Mouse (Mus musculus): ENCODE measurements around the gene Acvr2b. TPM values are rescaled to one million over a fixed set of nuclear protein-coding genes. Genes with fewer than 3 reads are reported as not detected.

The Acvr2b gene
- polyA plus RNA-seq, 1 experiment from 2014 or later, result 66.0 TPM

GRCm38 (mm10) chr9:119418025-119418424 lies 16.1 kb downstream of the Acvr2b start:
- H3K9me3 ChIP-seq, result peaks cover 6% of the 10 kb centered on the region
- no peak overlapping the region for H3K4me3 ChIP-seq
- 92% methylated on average over 18 of the region's 18 CpGs for WGBS
- no peak overlapping the region for H3K27ac ChIP-seq
- DNase-seq (ENCODE audit: extremely low spot score, low spot score), result no peak
- H3K27me3 ChIP-seq (ENCODE audit: poor library complexity, severe bottlenecking), result no peaks in the 10 kb centered on the region
- peaks cover 31% of the 10 kb centered on the region for H3K36me3 ChIP-seq (replicated peaks)
- H3K4me1 ChIP-seq, result peaks cover 13% of the 10 kb centered on the region

GRCm38 (mm10) chr9:119419852-119420438 lies 18.0 kb downstream of the Acvr2b start:
- H3K27ac ChIP-seq, result no peak overlapping the region
- DNase-seq (ENCODE audit: extremely low spot score, low spot score), result no peak
- peaks cover 18% of the 10 kb centered on the region for H3K4me1 ChIP-seq
- H3K36me3 ChIP-seq (replicated peaks), result peaks cover 32% of the 10 kb centered on the region
- 85% methylated on average over 12 of the region's 12 CpGs for WGBS
- H3K4me3 ChIP-seq, result no peak overlapping the region
- H3K9me3 ChIP-seq, result no peaks in the 10 kb centered on the region
- H3K27me3 ChIP-seq (ENCODE audit: poor library complexity, severe bottlenecking), result no peaks in the 10 kb centered on the region

- no peak for DNase-seq (ENCODE audit: extremely low spot score, low spot score)
- H3K27me3 ChIP-seq (ENCODE audit: poor library complexity, severe bottlenecking), result no peaks in the 10 kb centered on the region
- peaks cover 22% of the 10 kb centered on the region for H3K4me1 ChIP-seq
- H3K9me3 ChIP-seq, result no peaks in the 10 kb centered on the region
- peaks cover 61% of the 10 kb centered on the region for H3K36me3 ChIP-seq (replicated peaks)
- H3K27ac ChIP-seq, result no peak overlapping the region; the same call in 1 of the 2 replicates
- 74% methylated on average over 7 of the region's 7 CpGs for WGBS
- no peak overlapping the region for H3K4me3 ChIP-seq
Observed at GRCm38 (mm10) chr9:119425217-119425975, 23.5 kb downstream of the Acvr2b start.

- WGBS, result 93% methylated on average over 13 of the region's 13 CpGs
- H3K36me3 ChIP-seq (replicated peaks), result peaks cover 67% of the 10 kb centered on the region
- H3K27me3 ChIP-seq (ENCODE audit: poor library complexity, severe bottlenecking), result no peaks in the 10 kb centered on the region
- no peak overlapping the region for H3K27ac ChIP-seq
- no peak for DNase-seq (ENCODE audit: extremely low spot score, low spot score)
- no peaks in the 10 kb centered on the region for H3K9me3 ChIP-seq
- peaks cover 19% of the 10 kb centered on the region for H3K4me1 ChIP-seq
- no peak overlapping the region for H3K4me3 ChIP-seq
Observed at GRCm38 (mm10) chr9:119425976-119426415, 24.1 kb downstream of the Acvr2b start.

GRCm38 (mm10) chr9:119426483-119426882 lies 24.6 kb downstream of the Acvr2b start:
- WGBS, result 91% methylated on average over 7 of the region's 7 CpGs
- Histone ChIP-seq H3K9me3 (no peaks in the 10 kb centered on the region), H3K36me3 (replicated peaks) (peaks cover 72% of the 10 kb centered on the region), H3K27ac (no peak overlapping the region), H3K4me1 (peaks cover 19% of the 10 kb centered on the region), H3K4me3 (no peak overlapping the region), H3K27me3 (ENCODE audit: poor library complexity, severe bottlenecking) (no peaks in the 10 kb centered on the region)
- DNase-seq (ENCODE audit: extremely low spot score, low spot score), result no peak

GRCm38 (mm10) chr9:119430311-119430710 lies 28.4 kb downstream of the Acvr2b start:
- peak; percentile 67 for DNase-seq (ENCODE audit: extremely low spot score, low spot score)
- Histone ChIP-seq H3K4me3 (no peak overlapping the region), H3K9me3 (no peaks in the 10 kb centered on the region), H3K4me1 (peaks cover 9% of the 10 kb centered on the region), H3K27me3 (ENCODE audit: poor library complexity, severe bottlenecking) (no peaks in the 10 kb centered on the region), H3K27ac (no peak overlapping the region), H3K36me3 (replicated peaks) (peaks cover 91% of the 10 kb centered on the region)
- WGBS, result 72% methylated on average over 7 of the region's 7 CpGs

- 92% methylated on average over 2 of the region's 2 CpGs for WGBS
- Histone ChIP-seq H3K27me3 (ENCODE audit: poor library complexity, severe bottlenecking) (no peaks in the 10 kb centered on the region), H3K36me3 (replicated peaks) (peaks cover 97% of the 10 kb centered on the region), H3K9me3 (no peaks in the 10 kb centered on the region), H3K4me3 (no peak overlapping the region), H3K4me1 (no peaks in the 10 kb centered on the region), H3K27ac (no peak overlapping the region)
- no peak for DNase-seq (ENCODE audit: extremely low spot score, low spot score)
Observed at GRCm38 (mm10) chr9:119435855-119436254, 33.9 kb downstream of the Acvr2b start.

- 94% methylated on average over 12 of the region's 12 CpGs for WGBS
- H3K9me3 ChIP-seq, result no peaks in the 10 kb centered on the region
- peaks cover 87% of the 10 kb centered on the region for H3K36me3 ChIP-seq (replicated peaks)
- H3K4me1 ChIP-seq, result no peaks in the 10 kb centered on the region
- no peak for DNase-seq (ENCODE audit: extremely low spot score, low spot score)
- no peak overlapping the region for H3K27ac ChIP-seq
- no peaks in the 10 kb centered on the region for H3K27me3 ChIP-seq (ENCODE audit: poor library complexity, severe bottlenecking)
- H3K4me3 ChIP-seq, result no peak overlapping the region
Observed at GRCm38 (mm10) chr9:119438065-119438464, 36.1 kb downstream of the Acvr2b start.

GRCm38 (mm10) chr9:119438498-119439000 lies 36.6 kb downstream of the Acvr2b start:
- peaks cover 84% of the 10 kb centered on the region for H3K36me3 ChIP-seq (replicated peaks)
- 94% methylated on average over 9 of the region's 9 CpGs for WGBS

GRCm38 (mm10) chr9:119444738-119445429 lies 43.0 kb downstream of the Acvr2b start, which contains the start of gene Exog:
Gene Exog, plus strand, starts transcription at chr9:119444943.
- Histone ChIP-seq H3K27ac (peak within 1 kb of the TSS; percentile 96), H3K9me3 (no peaks in the 10 kb centered on the region), H3K4me3 (peak within 1 kb of the TSS; percentile 93), H3K4me1 (peaks cover 14% of the 10 kb centered on the region), H3K36me3 (replicated peaks) (peaks cover 54% of the 10 kb centered on the region), H3K27me3 (ENCODE audit: poor library complexity, severe bottlenecking) (no peaks in the 10 kb centered on the region)
- WGBS, result under 1% methylated on average over 52 of the region's 52 CpGs
- peak; percentile 99 for DNase-seq (ENCODE audit: extremely low spot score, low spot score)

More at GRCm38 (mm10) chr9:119438498-119439000, 36.6 kb downstream of the Acvr2b start:
- no peak overlapping the region for H3K27ac ChIP-seq
- H3K9me3 ChIP-seq, result no peaks in the 10 kb centered on the region
- H3K27me3 ChIP-seq (ENCODE audit: poor library complexity, severe bottlenecking), result no peaks in the 10 kb centered on the region
- no peaks in the 10 kb centered on the region for H3K4me1 ChIP-seq
- no peak for DNase-seq (ENCODE audit: extremely low spot score, low spot score)
- H3K4me3 ChIP-seq, result no peak overlapping the region

GRCm38 (mm10) chr9:119445737-119446136 lies 43.8 kb downstream of the Acvr2b start:
- Histone ChIP-seq H3K4me3 (peak overlapping the region; percentile 93), H3K36me3 (replicated peaks) (peaks cover 56% of the 10 kb centered on the region), H3K27ac (peak overlapping the region; percentile 96), H3K9me3 (no peaks in the 10 kb centered on the region), H3K27me3 (ENCODE audit: poor library complexity, severe bottlenecking) (no peaks in the 10 kb centered on the region), H3K4me1 (peaks cover 14% of the 10 kb centered on the region)
- no peak for DNase-seq (ENCODE audit: extremely low spot score, low spot score)
- 54% methylated on average over 6 of the region's 6 CpGs for WGBS

- Histone ChIP-seq H3K4me1 (no peaks in the 10 kb centered on the region), H3K36me3 (replicated peaks) (peaks cover 91% of the 10 kb centered on the region), H3K27ac (no peak overlapping the region), H3K4me3 (no peak overlapping the region), H3K9me3 (no peaks in the 10 kb centered on the region), H3K27me3 (ENCODE audit: poor library complexity, severe bottlenecking) (no peaks in the 10 kb centered on the region)
- DNase-seq (ENCODE audit: extremely low spot score, low spot score), result no peak
- 87% methylated on average over 14 of the region's 14 CpGs for WGBS
Observed at GRCm38 (mm10) chr9:119455967-119456366, 54.0 kb downstream of the Acvr2b start.

Measured in forebrain, embryonic 10.5 days (tissue).